Mouse (Mus musculus) liver, postnatal 0 days (tissue): ENCODE measurements at regions not wholly inside any gene's neighbourhood (a gene's known extent, or its start where the extent isn't known, plus 50 kb on each side); places are given as distances from the start of the nearest gene placed in this dataset.

Source experiments
- ATAC-seq: fragments of 200-750 bp; cut with Nextera tagmentation; 2 replicates; pipeline ENCODE4 v1.8.0; 2017; ENCODE audit warnings: mild to moderate bottlenecking, moderate library complexity
- DNase-seq: peaks from one replicate; pipeline ENCODE4 v3.0.0-alpha.2; 2016
- H3K27ac ChIP-seq: fragments of 300-500 bp; sonication (generic); 2 replicates; pipeline ENCODE4 v1.5.1; 2014; ENCODE audit warnings: antibody characterized with exemption, moderate library complexity, mild to moderate bottlenecking, low read depth
- H3K27me3 ChIP-seq: fragments of 300-500 bp; sonication (generic); 2 replicates; pipeline ENCODE4 v1.6.1; 2014; ENCODE audit warnings: low read length, control low read depth, mixed read lengths; ENCODE audit not compliant: insufficient read depth
- H3K36me3 ChIP-seq: fragments of 300-500 bp; sonication (generic); replicated peaks from 2 replicates; pipeline ENCODE4 v1.6.1; 2014; ENCODE audit warnings: mild to moderate bottlenecking, control low read depth, low read length, moderate library complexity, mixed read lengths; ENCODE audit not compliant: insufficient read depth
- H3K4me1 ChIP-seq: fragments of 300-500 bp; sonication (generic); 2 replicates; pipeline ENCODE4 v1.6.1; 2014; ENCODE audit warnings: antibody characterized with exemption, mild to moderate bottlenecking, control low read depth; ENCODE audit not compliant: insufficient read depth
- H3K4me2 ChIP-seq: fragments of 300-500 bp; sonication (generic); 2 replicates; pipeline ENCODE4 v1.6.1; 2014; ENCODE audit warnings: low read depth, mild to moderate bottlenecking, low read length, moderate library complexity, mixed read lengths
- H3K4me3 ChIP-seq: fragments of 300-500 bp; sonication (generic); 2 replicates; pipeline ENCODE4 v1.5.1; 2014; ENCODE audit warnings: low read depth, low read length
- H3K9ac ChIP-seq: fragments of 300-500 bp; sonication (generic); replicated peaks from 2 replicates; pipeline ENCODE4 v1.6.1; 2014; ENCODE audit warnings: mild to moderate bottlenecking, moderate library complexity
- H3K9me3 ChIP-seq: fragments of 300-500 bp; sonication (generic); 2 replicates; pipeline ENCODE4 v1.6.1; 2016; ENCODE audit warnings: mild to moderate bottlenecking, control low read depth, low read length, mixed read lengths
- CTCF ChIP-seq: sonication (generic); IDR thresholded peaks from 2 replicates; pipeline ENCODE4 v1.5.1; 2016; ENCODE audit warnings: antibody characterized with exemption, low read depth
- EP300 ChIP-seq: IDR thresholded peaks from 2 replicates; pipeline ENCODE4 v1.6.1; 2016; ENCODE audit warnings: antibody characterized with exemption, low read depth, mild to moderate bottlenecking
- WGBS: fragments of 180-500 bp; shearing (Covaris S2); extraction: QIAGEN DNeasy Blood & Tissue Kit; methylation state at CpG from one replicate; pipeline ENCODE4 v1.1.7; 2014; ENCODE audit not compliant: insufficient replicate concordance; 5-methylcytosine and 5-hydroxymethylcytosine counted together

DNA sequence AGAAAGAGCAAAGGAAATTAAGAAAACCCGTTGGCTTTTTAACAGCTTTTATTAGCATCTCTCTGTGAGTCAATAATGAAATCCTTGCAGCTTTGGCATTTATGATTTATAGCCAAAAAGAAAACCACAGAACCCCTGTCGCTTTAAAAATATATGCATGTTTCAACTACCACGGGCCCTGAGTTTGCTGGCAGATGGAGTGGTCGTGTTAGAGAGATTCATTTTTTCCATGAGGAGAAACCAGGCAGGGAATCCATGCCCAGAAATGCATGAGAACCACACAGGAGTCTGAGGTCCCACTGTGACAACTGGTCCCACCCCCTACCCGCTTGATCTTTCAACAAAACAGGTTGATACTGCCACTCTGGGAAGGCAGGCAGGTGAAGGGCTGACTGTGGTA is 147.9 kb upstream of the Klf3 start:
- ATAC-seq = no peak
- Histone ChIP-seq H3K27me3 (no peaks in the 10 kb centered on the region), H3K9me3 (no peaks in the 10 kb centered on the region), H3K4me1 (no peaks in the 10 kb centered on the region), H3K4me2 (no peak overlapping the region), H3K36me3 (no peaks in the 10 kb centered on the region), H3K9ac (no peak overlapping the region), H3K4me3 (no peak overlapping the region), H3K27ac (no peak overlapping the region)
- DNase-seq = no peak
- WGBS = 49% methylated on average over 5 of the region's 5 CpGs
- TF ChIP-seq EP300 (no peak), CTCF (no peak)

DNA sequence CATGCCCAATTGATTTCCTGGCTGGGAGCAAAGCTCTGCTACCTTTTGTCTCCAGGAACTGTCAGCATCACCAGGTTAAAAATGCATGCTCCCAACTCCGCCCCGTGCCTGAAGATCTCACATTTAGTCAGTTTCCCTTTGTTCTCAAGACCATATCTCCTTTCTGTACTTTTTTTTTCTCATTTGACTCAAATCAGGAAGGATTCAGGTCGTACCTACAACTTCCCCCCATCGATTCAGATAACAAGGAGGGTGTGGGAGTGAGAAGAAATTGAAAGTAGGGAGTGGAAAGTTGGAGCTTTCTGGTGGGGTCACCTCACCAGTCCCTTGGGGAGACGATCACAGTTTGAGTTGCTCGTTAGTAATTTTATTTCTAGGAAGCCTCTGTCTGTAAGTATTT is 141.2 kb upstream of the Klf3 start:
- DNase-seq (no peak), ATAC-seq (no peak)
- peaks cover 4% of the 10 kb centered on the region for H3K4me1 ChIP-seq
- no peak overlapping the region for H3K27ac ChIP-seq
- H3K36me3 ChIP-seq = no peaks in the 10 kb centered on the region
- H3K4me3 ChIP-seq = no peak overlapping the region
- H3K4me2 ChIP-seq = peak overlapping the region; percentile 22
- no peak for TF ChIP-seq CTCF
- no peak for TF ChIP-seq EP300
- no peak overlapping the region for H3K9ac ChIP-seq
- no peaks in the 10 kb centered on the region for H3K9me3 ChIP-seq
- no peaks in the 10 kb centered on the region for H3K27me3 ChIP-seq
- 42% methylated on average over 6 of the region's 6 CpGs for WGBS

DNA sequence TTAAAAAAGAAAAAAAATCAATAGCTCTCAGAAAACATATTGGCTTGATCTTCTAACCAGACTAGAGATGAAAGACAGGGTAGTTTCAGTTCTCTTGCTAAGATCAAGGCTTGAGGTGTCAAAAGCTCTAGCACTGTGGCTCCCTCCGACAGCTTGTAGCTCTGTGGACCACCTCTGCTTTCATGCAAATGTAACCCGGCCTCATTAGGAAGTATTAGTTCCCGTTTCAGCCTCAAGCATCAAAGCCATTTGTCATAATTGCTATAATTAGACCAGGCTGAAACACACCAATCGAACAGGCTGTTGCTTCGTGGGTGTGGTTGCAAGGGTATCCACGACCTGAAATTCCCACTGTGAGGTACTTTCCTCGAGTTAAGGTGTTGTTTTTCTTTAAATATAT is 140.7 kb upstream of the Klf3 start:
- WGBS = 32% methylated on average over 7 of the region's 7 CpGs
- H3K4me3 ChIP-seq = no peak overlapping the region
- H3K27me3 ChIP-seq = no peaks in the 10 kb centered on the region
- no peak overlapping the region for H3K27ac ChIP-seq
- no peak overlapping the region for H3K4me2 ChIP-seq
- DNase-seq (no peak), ATAC-seq (no peak)
- no peaks in the 10 kb centered on the region for H3K36me3 ChIP-seq
- H3K9ac ChIP-seq = no peak overlapping the region
- TF ChIP-seq CTCF (no peak), EP300 (no peak)
- H3K4me1 ChIP-seq = peaks cover 7% of the 10 kb centered on the region
- no peaks in the 10 kb centered on the region for H3K9me3 ChIP-seq

DNA sequence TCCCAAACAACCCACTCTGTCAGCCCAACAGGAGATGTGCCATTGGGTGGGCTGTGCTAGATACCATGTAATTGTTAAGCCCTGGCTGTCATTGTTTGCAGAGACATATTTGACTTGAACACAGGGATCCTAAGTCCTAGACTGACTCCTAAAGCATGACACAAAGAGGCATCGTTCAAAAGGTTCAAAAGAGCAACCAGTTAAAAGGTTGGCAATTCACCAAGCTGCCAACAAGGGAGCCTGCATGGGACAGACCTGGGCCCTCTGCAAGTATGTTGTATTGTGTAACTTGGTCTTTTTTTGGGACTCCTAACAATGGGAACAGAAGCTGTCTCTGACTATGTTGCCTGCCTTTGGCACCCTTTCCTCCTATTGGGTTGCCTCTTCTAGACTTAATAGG is 139.4 kb upstream of the Klf3 start:
- ATAC-seq = no peak
- no peaks in the 10 kb centered on the region for H3K9me3 ChIP-seq

DNA sequence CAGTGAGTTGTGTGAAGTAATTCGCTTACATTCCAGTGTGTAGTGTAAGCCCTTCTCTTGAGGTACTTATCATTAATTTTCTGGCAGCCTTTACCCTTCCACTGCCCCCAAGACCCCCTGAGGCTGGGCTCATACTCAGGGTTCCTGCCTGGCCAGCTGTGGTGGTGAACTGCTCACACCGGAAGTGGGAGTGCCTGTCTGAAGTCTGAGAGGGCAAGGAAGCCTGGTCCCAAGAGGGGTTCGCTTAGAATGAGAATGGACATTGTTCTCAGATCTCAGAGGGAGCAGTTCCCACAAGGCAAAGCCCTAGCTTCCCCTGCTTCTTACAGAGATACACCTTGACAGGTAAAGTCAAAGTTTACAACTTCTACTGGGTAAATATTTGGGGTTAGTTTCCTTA is 138.1 kb upstream of the Klf3 start:
- H3K36me3 ChIP-seq = no peaks in the 10 kb centered on the region
- no peak overlapping the region for H3K4me3 ChIP-seq
- peaks cover 7% of the 10 kb centered on the region for H3K4me1 ChIP-seq
- ATAC-seq (no peak), DNase-seq (no peak)
- no peak overlapping the region for H3K27ac ChIP-seq
- no peaks in the 10 kb centered on the region for H3K9me3 ChIP-seq
- 57% methylated on average over 3 of the region's 3 CpGs for WGBS
- no peaks in the 10 kb centered on the region for H3K27me3 ChIP-seq
- TF ChIP-seq EP300 = no peak
- no peak for TF ChIP-seq CTCF
- H3K4me2 ChIP-seq = no peak overlapping the region
- H3K9ac ChIP-seq = no peak overlapping the region

More for the DNA sequence above, 139.4 kb upstream of the Klf3 start:
- H3K4me2 ChIP-seq = no peak overlapping the region
- no peaks in the 10 kb centered on the region for H3K36me3 ChIP-seq
- no peaks in the 10 kb centered on the region for H3K27me3 ChIP-seq
- TF ChIP-seq CTCF = no peak
- TF ChIP-seq EP300 = no peak
- 79% methylated on average over 1 of the region's 1 CpGs for WGBS
- DNase-seq = no peak
- H3K27ac ChIP-seq = no peak overlapping the region
- H3K4me3 ChIP-seq = no peak overlapping the region
- H3K9ac ChIP-seq = no peak overlapping the region
- peaks cover 7% of the 10 kb centered on the region for H3K4me1 ChIP-seq

DNA sequence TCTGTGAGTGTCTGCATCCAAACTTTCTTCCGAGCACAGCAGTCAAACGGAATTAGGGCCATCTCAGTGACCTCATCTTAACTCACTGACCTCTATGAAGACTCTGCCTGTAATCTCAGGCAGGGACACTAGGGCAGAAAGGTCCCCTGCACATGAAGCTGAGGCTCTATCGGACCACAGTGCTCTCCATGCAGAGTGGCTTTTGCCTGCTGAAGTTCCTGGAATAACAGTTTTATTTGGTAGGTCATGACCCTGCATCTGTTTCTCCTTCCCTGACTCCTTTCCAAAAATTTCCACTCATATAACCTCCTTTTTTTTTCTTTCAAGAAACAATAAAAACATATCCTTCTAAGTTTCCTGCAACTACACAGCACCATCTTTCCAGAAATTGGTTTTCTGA is 136.9 kb upstream of the Klf3 start:
- Histone ChIP-seq H3K27me3 (no peaks in the 10 kb centered on the region), H3K9ac (no peak overlapping the region), H3K36me3 (no peaks in the 10 kb centered on the region), H3K4me2 (no peak overlapping the region), H3K4me3 (no peak overlapping the region), H3K27ac (no peak overlapping the region), H3K9me3 (no peaks in the 10 kb centered on the region), H3K4me1 (peaks cover 7% of the 10 kb centered on the region)
- 70% methylated on average over 3 of the region's 3 CpGs for WGBS
- ATAC-seq (no peak), DNase-seq (no peak)
- TF ChIP-seq EP300 (no peak), CTCF (no peak)

DNA sequence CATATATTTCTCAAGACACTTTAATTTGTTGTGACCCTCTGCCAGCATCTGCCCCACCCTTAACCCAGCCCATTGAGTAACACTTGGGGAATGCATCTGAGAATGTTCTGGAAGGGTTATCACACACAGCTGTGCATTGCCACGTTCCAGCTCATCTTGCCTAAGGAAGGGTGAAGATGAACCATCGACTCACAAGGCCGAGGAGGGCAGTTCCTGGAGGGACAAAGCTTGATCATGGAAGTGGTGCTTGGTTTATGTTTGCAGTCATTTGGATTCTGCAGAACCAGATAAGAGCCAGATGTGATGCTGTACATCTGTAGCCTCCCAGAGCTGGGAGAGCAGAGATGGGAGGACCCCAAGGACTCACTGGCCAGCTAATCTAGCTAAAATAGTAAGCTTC is 136.1 kb upstream of the Klf3 start:
- peaks cover 3% of the 10 kb centered on the region for H3K4me1 ChIP-seq
- no peak overlapping the region for H3K4me2 ChIP-seq
- H3K9me3 ChIP-seq = no peaks in the 10 kb centered on the region
- TF ChIP-seq CTCF (no peak), EP300 (no peak)
- no peak overlapping the region for H3K4me3 ChIP-seq
- H3K27ac ChIP-seq = no peak overlapping the region
- no peak for DNase-seq
- no peak overlapping the region for H3K9ac ChIP-seq
- H3K27me3 ChIP-seq = no peaks in the 10 kb centered on the region
- H3K36me3 ChIP-seq = no peaks in the 10 kb centered on the region
- peak; percentile 62 for ATAC-seq
- WGBS = 72% methylated on average over 3 of the region's 3 CpGs
